Mouse (Mus musculus): ENCODE measurements around the gene 2210011C24Rik.

- TF ChIP-seq POLR2A (IDR thresholded peaks at IDR 0.05; ENCODE audit: low read depth, low read length) (no peak), CTCF (IDR thresholded peaks at IDR 0.05; ENCODE audit: borderline replicate concordance, insufficient read depth, low read length) (peak; percentile 39; the same call in 1 of the 2 replicates)
Observed at GRCm38 (mm10) chr8:84008362-84008761, 3.6 kb downstream of the 2210011C24Rik start.
